Mouse (Mus musculus): ENCODE data around the gene Wdr92. TPM values are rescaled to one million over a fixed set of nuclear protein-coding genes. Genes with fewer than 3 reads are reported as not detected.

Wdr92 gene
- polyA plus RNA-seq, 1 experiment from 2014 or later, result 22.3 TPM

GRCm38 (mm10) chr11:17176638-17177037 is 5.3 kb upstream of the Wdr92 start:
- ATAC-seq (ENCODE audit: low FRiP score), result no peak
- Histone ChIP-seq H3K4me1 (no peaks in the 10 kb centered on the region), H3K27me3 (no peaks in the 10 kb centered on the region), H3K27ac (no peak overlapping the region), H3K9ac (no peak overlapping the region), H3K4me2 (no peak overlapping the region), H3K4me3 (replicated peaks) (no peak overlapping the region), H3K36me3 (replicated peaks) (peaks cover 8% of the 10 kb centered on the region), H3K9me3 (peaks cover 9% of the 10 kb centered on the region; the same call in 1 of the 2 replicates)
- 93% methylated on average over 1 of the region's 1 CpGs for WGBS

GRCm38 (mm10) chr11:17180753-17181152 is 1.2 kb upstream of the Wdr92 start:
- Histone ChIP-seq H3K27me3 (no peaks in the 10 kb centered on the region), H3K27ac (no peak overlapping the region), H3K4me3 (replicated peaks) (no peak overlapping the region), H3K9me3 (no peaks in the 10 kb centered on the region), H3K4me2 (no peak overlapping the region), H3K36me3 (replicated peaks) (no peaks in the 10 kb centered on the region), H3K9ac (no peak overlapping the region), H3K4me1 (no peaks in the 10 kb centered on the region)
- no peak for ATAC-seq (ENCODE audit: low FRiP score)
- whole genome bisulfite sequencing, result 93% methylated on average over 3 of the region's 3 CpGs

GRCm38 (mm10) chr11:17183165-17183564 is 1.3 kb downstream of the Wdr92 start:
- Histone ChIP-seq H3K4me1 (no peaks in the 10 kb centered on the region), H3K27ac (no peak overlapping the region), H3K36me3 (replicated peaks) (no peaks in the 10 kb centered on the region), H3K9me3 (no peaks in the 10 kb centered on the region), H3K4me3 (replicated peaks) (no peak overlapping the region), H3K27me3 (no peaks in the 10 kb centered on the region), H3K9ac (no peak overlapping the region), H3K4me2 (no peak overlapping the region)
- no peak for ATAC-seq (ENCODE audit: low FRiP score)
- 94% methylated on average over 2 of the region's 2 CpGs for WGBS

- H3K9me3 ChIP-seq, result no peaks in the 10 kb centered on the region
- peaks cover 14% of the 10 kb centered on the region for H3K4me1 ChIP-seq
- no peak overlapping the region for H3K9ac ChIP-seq
- no peak for ATAC-seq (ENCODE audit: low FRiP score)
- no peak overlapping the region for H3K27ac ChIP-seq
- 0 out of 2 replicates have a peak, but pooled peaks cover 2% of the 10 kb centered on the region for H3K36me3 ChIP-seq (replicated peaks)
- H3K4me2 ChIP-seq, result no peak overlapping the region
- no peak overlapping the region for H3K4me3 ChIP-seq (replicated peaks)
- no peaks in the 10 kb centered on the region for H3K27me3 ChIP-seq
- 78% methylated on average over 3 of the region's 3 CpGs for WGBS
These were observed 5.7 kb downstream of the Wdr92 start for GRCm38 (mm10) chr11:17187649-17188048.

- H3K27ac ChIP-seq, result no peak overlapping the region
- H3K4me1 ChIP-seq, result peaks cover 14% of the 10 kb centered on the region
- 0 out of 2 replicates have a peak, but pooled peaks cover 2% of the 10 kb centered on the region for H3K36me3 ChIP-seq (replicated peaks)
- no peak overlapping the region for H3K4me2 ChIP-seq
- H3K4me3 ChIP-seq (replicated peaks), result no peak overlapping the region
- no peaks in the 10 kb centered on the region for H3K27me3 ChIP-seq
- no peaks in the 10 kb centered on the region for H3K9me3 ChIP-seq
- ATAC-seq (ENCODE audit: low FRiP score), result no peak
- no peak overlapping the region for H3K9ac ChIP-seq
- WGBS, result 50% methylated on average over 3 of the region's 3 CpGs
These were observed 6.9 kb downstream of the Wdr92 start for GRCm38 (mm10) chr11:17188786-17189185.

GRCm38 (mm10) chr11:17192151-17192844 is 10.4 kb downstream of the Wdr92 start:
- peaks cover 14% of the 10 kb centered on the region for H3K4me1 ChIP-seq
- H3K9me3 ChIP-seq, result no peaks in the 10 kb centered on the region
- peaks cover 32% of the 10 kb centered on the region for H3K36me3 ChIP-seq (replicated peaks)
- H3K27ac ChIP-seq, result no peak overlapping the region
- no peak for ATAC-seq (ENCODE audit: low FRiP score)
- H3K4me3 ChIP-seq (replicated peaks), result no peak overlapping the region
- 47% methylated on average over 9 of the region's 9 CpGs for WGBS
- H3K4me2 ChIP-seq, result no peak overlapping the region
- H3K27me3 ChIP-seq, result no peaks in the 10 kb centered on the region
- H3K9ac ChIP-seq, result no peak overlapping the region

GRCm38 (mm10) chr11:17199170-17199569 is 17.3 kb downstream of the Wdr92 start:
- 94% methylated on average over 5 of the region's 5 CpGs for WGBS
- H3K4me1 ChIP-seq, result no peaks in the 10 kb centered on the region
- H3K9ac ChIP-seq, result no peak overlapping the region
- no peak overlapping the region for H3K4me2 ChIP-seq
- H3K9me3 ChIP-seq, result no peaks in the 10 kb centered on the region
- no peak overlapping the region for H3K27ac ChIP-seq
- no peak for ATAC-seq (ENCODE audit: low FRiP score)
- no peaks in the 10 kb centered on the region for H3K27me3 ChIP-seq
- H3K4me3 ChIP-seq (replicated peaks), result no peak overlapping the region
- H3K36me3 ChIP-seq (replicated peaks), result peaks cover 64% of the 10 kb centered on the region

GRCm38 (mm10) chr11:17199840-17200501 is 18.1 kb downstream of the Wdr92 start:
- ATAC-seq (ENCODE audit: low FRiP score), result no peak
- Histone ChIP-seq H3K4me2 (no peak overlapping the region), H3K36me3 (replicated peaks) (peaks cover 58% of the 10 kb centered on the region), H3K4me3 (replicated peaks) (no peak overlapping the region), H3K27me3 (no peaks in the 10 kb centered on the region), H3K9ac (no peak overlapping the region), H3K9me3 (no peaks in the 10 kb centered on the region), H3K4me1 (no peaks in the 10 kb centered on the region), H3K27ac (no peak overlapping the region)
- WGBS, result 92% methylated on average over 3 of the region's 3 CpGs

- Histone ChIP-seq H3K9me3 (no peaks in the 10 kb centered on the region), H3K36me3 (replicated peaks) (peaks cover 51% of the 10 kb centered on the region), H3K4me1 (no peaks in the 10 kb centered on the region), H3K9ac (no peak overlapping the region), H3K4me2 (no peak overlapping the region), H3K27me3 (no peaks in the 10 kb centered on the region), H3K4me3 (replicated peaks) (no peak overlapping the region), H3K27ac (no peak overlapping the region)
- 96% methylated on average over 4 of the region's 4 CpGs for WGBS
- ATAC-seq (ENCODE audit: low FRiP score), result no peak
These were observed 19.0 kb downstream of the Wdr92 start for GRCm38 (mm10) chr11:17200936-17201335.

GRCm38 (mm10) chr11:17202481-17202880 is 20.6 kb downstream of the Wdr92 start:
- H3K9ac ChIP-seq, result no peak overlapping the region
- H3K27ac ChIP-seq, result no peak overlapping the region
- WGBS, result 86% methylated on average over 6 of the region's 6 CpGs
- peaks cover 49% of the 10 kb centered on the region for H3K36me3 ChIP-seq (replicated peaks)
- H3K27me3 ChIP-seq, result no peaks in the 10 kb centered on the region
- no peaks in the 10 kb centered on the region for H3K4me1 ChIP-seq
- no peak overlapping the region for H3K4me2 ChIP-seq
- H3K4me3 ChIP-seq (replicated peaks), result no peak overlapping the region
- H3K9me3 ChIP-seq, result no peaks in the 10 kb centered on the region
- no peak for ATAC-seq (ENCODE audit: low FRiP score)

- peaks cover 24% of the 10 kb centered on the region for H3K4me1 ChIP-seq
- peak; percentile 99 for ATAC-seq (ENCODE audit: low FRiP score)
- H3K27ac ChIP-seq, result peak within 1 kb of the TSS; percentile 80
- peaks cover 19% of the 10 kb centered on the region for H3K36me3 ChIP-seq (replicated peaks)
- H3K4me2 ChIP-seq, result peak within 1 kb of the TSS; percentile 74
- no peaks in the 10 kb centered on the region for H3K9me3 ChIP-seq
- peak within 1 kb of the TSS; percentile 77 for H3K9ac ChIP-seq
- H3K27me3 ChIP-seq, result no peaks in the 10 kb centered on the region
- under 1% methylated on average over 65 of the region's 65 CpGs for WGBS
- peak within 1 kb of the TSS; percentile 84 for H3K4me3 ChIP-seq (replicated peaks)
These were observed 29.6 kb downstream of the Wdr92 start, which contains the start of gene Pno1 for GRCm38 (mm10) chr11:17211258-17212140. Gene Pno1 (minus strand): TSS chr11:17211568.

- ATAC-seq (ENCODE audit: low FRiP score), result no peak
- Histone ChIP-seq H3K36me3 (replicated peaks) (peaks cover 15% of the 10 kb centered on the region), H3K9me3 (no peaks in the 10 kb centered on the region), H3K4me2 (peak overlapping the region; percentile 74), H3K27me3 (no peaks in the 10 kb centered on the region), H3K4me1 (peaks cover 24% of the 10 kb centered on the region), H3K4me3 (replicated peaks) (peak overlapping the region; percentile 84), H3K27ac (peak overlapping the region; percentile 80; the same call in 1 of the 2 replicates), H3K9ac (peak overlapping the region; percentile 77)
- WGBS, result 3% methylated on average over 10 of the region's 10 CpGs
These were observed 30.2 kb downstream of the Wdr92 start for GRCm38 (mm10) chr11:17212141-17212495.
